Mouse (Mus musculus): Measurements from ENCODE around the gene Cnp.
"Not testable (repeated sequence)": the region's sequence is repeated elsewhere in the genome, so short reads cannot be mapped to it uniquely, and the experiment has no call there.

The Cnp gene

DNA sequence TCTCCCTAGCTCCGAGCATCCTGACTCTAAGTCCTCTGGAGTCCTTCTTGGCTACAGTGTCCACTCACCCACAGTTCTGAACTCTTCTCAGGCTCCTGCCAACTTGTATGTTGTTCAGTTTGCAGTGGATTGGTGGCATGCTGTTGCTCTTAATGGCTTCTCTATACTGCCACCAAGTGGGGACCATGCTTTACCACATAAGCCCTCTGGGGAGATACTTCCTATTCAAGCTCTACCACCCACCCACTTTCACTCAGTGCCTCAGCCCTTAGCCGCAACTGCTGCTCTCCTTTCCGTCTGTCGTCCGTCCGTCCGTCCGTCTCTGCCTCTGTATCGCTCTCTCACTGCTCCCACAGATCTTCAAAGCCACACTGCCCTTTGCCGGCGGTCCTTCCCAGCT, 19.1 kb upstream of the Cnp start:
- DNase-seq (ENCODE audit: low spot score in 2 of 2) = peak in 1 of 2 experiments; percentile 71

DNA sequence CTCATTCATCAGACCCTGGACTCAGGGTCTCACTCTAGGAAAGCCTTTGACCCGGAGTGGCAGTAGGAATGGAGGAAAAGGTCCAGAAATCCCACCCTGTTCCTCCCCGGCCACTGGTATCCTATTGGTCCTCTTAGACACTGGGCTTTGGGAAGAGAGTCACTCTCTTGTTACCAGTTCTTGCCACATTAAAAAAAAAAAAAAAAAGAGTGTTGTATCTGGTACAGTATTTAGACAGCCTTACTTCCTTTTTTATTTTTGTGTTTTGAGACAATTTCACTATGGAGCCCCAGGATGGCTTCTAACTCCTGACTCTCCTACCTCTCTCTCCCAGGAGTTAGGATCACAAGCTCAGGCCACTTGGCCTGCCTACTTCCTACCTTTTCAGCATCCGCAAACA, 17.1 kb upstream of the Cnp start:
- DNase-seq (ENCODE audit: low spot score in 2 of 2) = no peak

DNA sequence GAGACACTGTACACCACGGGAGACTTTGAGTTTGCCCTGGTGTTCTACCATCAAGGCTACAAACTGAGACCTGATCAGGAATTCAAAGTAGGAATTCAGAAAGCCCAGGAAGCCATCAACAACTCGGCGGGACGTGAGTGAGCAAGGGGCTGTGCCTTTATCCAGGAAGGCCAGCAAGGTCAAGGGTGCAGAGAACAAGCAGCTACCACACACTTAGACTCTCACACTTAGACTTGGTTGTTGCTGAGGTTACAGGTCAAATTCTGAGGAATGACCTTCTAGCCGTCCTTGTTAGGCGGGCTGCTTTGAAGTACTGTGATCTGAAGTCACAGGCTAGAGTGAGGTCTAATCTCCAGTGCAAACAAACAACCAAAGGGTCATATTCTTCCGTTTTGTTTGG, 15.2 kb upstream of the Cnp start:
- no peak for DNase-seq (ENCODE audit: low spot score in 2 of 2)

DNA sequence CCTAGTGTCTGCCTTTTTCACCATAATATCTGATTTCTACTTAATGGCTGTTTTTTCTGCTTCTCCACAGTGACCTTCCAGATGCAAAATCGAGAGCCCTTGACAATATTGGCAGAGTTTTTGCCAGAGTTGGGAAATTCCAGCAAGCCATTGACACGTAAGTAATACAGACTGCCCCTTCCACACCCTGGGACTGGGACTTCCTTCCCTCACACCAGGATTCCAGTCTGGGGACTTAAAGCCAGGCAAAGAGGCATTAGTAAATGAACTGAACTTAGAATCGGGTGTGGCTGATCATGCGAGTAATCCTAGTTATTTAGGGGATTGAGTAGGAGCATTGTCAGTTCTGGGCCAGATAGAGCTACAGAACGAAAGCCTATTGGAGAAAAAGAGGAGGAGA, 13.0 kb upstream of the Cnp start:
- DNase-seq (ENCODE audit: low spot score in 2 of 2) = no peak

DNA sequence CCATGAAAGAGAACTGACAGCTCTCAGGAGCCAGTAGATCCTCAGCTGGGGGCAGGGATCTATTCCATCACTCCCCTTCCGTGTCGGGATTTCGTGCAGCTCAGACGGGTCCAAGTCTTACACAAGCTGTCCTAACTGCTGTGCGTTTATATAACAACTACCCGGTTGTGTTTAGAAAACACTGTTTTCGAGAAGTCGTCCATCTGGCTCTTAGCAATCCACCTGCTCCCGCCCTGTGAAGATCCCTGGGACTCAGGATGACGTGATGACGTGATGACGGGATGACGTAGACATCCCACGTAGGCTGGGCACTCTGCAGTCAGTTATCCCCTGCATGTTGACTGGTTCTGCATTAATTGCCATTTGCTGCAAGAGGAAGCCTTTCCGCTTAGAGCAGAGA, 10.4 kb upstream of the Cnp start:
- peak in 1 of 2 experiments; percentile 86 for DNase-seq (ENCODE audit: low spot score in 2 of 2)

DNA sequence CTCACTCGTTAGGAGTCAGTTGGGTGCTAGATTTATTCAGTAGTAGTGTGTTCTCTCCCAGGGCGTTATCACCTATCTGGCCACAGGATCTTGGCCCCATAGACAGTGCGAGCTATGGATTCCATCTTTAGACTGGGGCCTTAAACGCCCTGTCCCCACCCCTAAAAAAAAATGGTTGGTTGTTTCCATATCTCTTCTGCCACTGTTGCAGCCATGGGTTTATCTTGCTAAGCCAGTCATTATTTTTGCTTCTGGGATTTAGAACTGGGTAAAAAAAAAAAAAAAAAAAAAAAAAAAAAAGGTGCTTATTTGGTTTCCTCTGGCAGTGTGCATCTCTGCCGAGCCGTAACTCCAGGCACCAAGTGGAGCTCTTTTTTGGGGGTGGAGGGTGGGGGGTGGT, 10.0 kb upstream of the Cnp start:
- no peak for DNase-seq (ENCODE audit: low spot score in 2 of 2)

DNA sequence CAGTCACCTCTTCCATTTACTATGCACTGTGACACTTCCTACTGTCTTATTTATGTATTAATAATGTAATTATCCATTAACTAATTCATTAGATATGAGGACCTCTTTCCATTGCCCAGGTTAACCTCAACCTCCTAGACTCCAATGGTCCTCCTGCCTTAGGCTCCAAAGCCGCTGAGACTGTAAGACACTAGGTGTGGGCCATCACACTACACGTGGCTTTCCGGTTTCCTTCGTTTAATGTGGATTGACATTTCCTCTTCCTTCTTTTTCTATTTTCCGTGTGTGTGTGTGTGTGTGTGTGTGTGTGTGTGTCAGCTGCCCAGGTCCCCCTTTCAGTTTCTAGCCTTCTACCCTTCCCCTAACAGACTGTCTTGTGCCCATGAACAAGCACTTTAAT, 7.5 kb upstream of the Cnp start:
- DNase-seq (ENCODE audit: low spot score in 2 of 2) = no peak

DNA sequence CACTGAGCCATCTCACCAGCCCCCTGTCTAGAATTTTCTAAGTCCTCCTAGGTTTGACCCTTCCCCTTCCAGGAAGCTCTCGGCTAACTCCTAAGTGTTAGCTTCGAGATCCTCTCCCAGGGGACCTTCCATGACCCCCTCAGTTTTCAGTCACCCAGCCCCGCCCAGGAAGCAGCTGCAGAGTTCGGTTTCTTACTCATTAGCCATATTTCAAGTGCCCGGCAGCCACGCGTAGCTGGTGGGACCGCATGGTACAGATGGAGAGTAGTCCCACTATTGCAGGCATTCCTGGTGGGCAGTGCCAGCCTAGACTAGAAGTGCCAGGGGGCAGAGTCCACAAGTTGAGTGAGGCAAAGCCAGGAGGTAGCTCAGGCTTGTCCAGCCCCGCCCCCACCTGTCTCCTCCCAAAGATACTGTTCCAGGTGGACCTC, 6.9 kb upstream of the Cnp start:
- DNase-seq (ENCODE audit: low spot score in 2 of 2) = no peak

DNA sequence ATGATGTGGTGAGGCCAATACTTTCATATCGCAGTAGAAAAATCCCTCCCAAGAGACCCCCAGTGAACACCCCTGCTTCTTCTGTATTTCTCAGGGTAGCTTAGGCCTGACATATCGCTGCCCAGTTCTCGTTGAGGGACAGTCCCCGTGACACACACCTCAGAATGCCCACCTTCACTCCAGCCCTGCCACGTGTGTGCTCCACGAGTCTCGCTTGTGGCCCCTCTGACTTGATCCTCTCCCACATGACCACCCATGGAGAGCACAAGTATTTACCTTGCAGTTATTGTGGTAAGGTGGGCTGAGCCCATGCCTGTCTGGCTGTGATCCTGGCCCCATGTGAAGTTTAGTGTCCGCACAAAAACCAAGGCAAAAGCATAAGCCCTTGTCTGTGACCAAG, 6.0 kb upstream of the Cnp start:
- no peak for DNase-seq (ENCODE audit: low spot score in 2 of 2)

DNA sequence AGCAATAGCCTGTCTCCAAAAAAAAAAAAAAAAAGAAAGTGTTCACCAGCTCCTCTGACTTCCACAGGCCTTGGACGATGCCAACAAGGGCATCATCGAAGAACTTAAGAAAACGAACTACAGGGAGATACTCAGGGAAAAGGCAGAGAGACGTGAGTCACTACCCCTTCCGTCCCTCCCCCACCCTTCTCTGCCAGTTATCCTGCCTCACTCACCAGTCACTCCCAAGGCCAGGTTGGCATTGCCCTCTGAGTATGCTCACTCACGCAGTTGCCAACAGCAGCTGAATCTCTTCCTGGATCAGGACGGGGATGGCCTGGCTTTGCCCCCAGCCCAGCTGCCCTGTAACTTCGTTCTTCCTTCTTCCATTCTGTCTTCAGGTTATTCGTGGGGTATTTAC, 4.9 kb upstream of the Cnp start:
- DNase-seq (ENCODE audit: low spot score in 2 of 2) = no peak

DNA sequence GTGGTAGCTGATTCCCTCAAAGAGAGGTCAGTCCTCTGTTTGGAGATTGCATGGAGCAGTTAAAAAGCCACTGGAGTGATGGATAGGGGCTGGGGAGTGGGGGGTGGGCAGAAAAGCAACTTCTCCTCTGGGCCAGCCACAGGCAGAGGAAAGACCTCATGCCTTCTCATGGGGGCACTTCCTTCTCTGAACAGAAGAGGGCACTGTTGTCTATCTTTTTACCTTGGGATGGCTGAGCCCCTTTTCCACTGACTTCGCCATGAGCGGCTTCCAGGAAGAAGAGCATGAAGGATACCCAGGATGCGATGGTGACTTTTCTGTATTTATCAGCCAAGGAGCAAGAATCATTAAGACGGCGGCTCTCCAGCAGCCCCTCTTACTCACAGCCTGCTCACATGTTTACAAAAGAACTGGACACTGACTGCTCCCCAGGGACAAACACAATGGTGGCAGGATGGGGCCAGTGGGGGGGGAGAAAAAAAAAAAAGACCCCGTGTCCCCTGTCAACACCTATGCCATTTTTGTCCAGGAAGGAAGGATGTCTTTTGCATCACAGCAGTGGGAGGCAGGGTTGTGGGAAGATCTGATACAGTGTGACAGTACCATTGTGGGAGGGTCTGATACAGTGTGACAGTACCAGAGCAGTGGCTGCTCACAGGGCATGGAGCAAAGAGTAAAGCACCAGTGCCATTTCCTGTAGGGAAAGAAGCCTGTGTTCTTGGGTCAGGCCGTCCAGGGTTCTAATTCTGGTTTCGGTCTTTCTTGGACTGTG, 4.1 kb upstream of the Cnp start:
- peak in 1 of 2 experiments; percentile 89 for DNase-seq (ENCODE audit: low spot score in 2 of 2)

DNA sequence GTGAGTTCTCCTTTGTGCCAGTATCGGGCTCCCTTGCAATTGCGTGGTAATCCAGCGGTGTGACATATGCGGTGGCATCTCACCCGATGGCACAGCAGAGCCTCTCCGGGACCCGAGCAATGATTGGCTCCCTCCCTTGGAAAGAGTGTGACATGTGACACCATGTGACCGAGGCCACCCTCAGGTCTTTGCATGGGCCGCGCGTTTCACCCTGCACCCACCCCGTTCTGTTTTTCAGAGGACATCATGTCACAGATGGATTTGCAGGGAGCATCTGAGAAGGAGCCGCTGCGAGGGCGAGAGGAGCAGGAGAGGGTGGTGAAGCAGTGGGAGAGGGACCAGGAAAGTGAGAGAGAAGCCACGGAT, 3.5 kb upstream of the Cnp start:
- peak in 1 of 2 experiments; percentile 62 for DNase-seq (ENCODE audit: low spot score in 2 of 2)

DNA sequence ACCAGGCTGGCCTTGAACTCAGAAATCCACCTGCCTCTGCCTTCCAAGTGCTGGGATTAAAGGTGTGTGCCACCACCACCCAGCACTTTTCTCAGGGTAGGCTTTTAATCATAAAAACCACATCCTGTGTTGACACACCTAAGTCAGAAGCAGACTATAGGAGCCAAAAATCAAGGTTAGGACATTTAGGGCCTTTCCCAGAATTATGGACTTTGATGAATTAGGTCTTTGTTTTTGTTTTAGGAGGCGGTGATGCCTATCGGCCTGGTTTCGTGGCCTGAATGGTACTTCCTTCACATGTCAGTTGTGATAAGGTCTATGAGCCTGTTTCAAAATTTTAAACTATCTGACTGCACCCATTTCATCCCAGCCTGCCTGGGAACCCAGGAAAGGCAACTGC, 516 bp upstream of the Cnp start:
- no peak for DNase-seq (ENCODE audit: low spot score in 2 of 2)

DNA sequence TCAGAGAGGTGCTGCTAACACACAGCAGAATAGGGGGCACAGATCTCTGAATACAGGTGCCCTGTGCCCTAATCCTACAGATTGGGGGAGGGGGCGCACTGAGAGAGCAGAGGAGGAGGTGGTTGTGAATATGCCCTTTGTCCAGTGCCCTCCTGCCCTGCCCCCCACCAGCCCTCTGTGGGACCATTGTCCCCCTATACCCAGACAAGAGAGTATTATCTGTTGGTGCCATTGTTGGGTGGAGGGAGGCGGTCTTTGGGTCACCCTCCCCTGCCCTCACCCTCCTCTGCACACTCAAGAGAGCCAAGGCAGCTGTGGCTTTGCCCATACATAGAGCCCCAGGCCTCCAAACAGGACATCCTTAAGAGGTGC, 766 bp downstream of the Cnp start:
- peak; percentile 68 to 69 for DNase-seq (ENCODE audit: low spot score in 2 of 2)

DNA sequence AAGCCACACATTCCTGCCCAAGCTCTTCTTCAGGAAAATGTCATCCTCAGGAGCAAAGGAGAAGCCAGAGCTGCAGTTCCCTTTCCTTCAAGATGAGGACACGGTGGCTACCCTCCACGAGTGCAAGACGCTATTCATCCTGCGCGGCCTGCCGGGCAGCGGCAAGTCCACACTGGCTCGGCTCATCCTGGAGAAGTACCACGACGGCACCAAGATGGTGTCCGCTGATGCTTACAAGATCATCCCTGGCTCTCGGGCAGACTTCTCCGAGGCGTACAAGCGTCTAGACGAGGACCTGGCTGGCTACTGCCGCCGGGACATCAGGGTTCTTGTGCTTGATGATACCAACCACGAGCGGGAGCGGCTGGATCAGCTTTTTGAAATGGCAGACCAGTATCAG, 1.6 kb downstream of the Cnp start:
- DNase-seq (ENCODE audit: low spot score in 2 of 2) = no peak

DNA sequence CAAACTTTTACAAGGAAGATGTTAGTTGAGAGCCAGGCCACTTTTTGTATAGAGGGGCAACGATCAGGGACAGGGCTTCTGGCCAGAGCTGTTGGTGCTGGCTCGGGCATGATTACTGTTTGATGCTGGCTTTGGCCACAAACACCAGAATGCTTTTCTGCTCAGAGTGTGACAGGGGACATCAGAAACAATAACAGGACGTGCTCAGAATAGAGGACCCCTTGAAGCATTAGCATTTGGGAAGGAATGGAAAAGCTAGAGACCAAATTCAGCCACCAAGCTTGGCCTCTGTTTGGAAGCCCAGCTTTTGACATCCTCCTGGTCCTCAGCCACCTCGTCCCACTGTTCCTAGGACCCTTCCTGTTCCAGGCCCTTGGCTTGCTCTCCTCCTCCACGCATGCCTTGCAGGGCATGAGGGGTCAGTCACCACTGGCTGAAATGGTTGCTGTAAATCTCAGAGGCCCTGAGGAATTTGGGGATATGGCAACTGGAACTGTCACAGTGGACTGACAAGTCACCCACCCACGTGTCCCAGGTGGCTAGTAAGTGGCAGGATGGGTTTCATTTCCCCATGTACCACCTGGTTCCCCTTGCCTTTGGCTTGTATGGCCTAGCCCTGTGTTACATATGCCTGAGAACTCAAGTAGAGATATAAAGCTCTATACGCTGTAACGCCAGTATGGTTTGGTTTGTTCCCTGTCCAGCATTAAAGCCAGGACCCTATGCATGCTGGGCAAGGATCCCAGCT, 3.3 kb downstream of the Cnp start:
- DNase-seq (ENCODE audit: low spot score in 2 of 2) = no peak

DNA sequence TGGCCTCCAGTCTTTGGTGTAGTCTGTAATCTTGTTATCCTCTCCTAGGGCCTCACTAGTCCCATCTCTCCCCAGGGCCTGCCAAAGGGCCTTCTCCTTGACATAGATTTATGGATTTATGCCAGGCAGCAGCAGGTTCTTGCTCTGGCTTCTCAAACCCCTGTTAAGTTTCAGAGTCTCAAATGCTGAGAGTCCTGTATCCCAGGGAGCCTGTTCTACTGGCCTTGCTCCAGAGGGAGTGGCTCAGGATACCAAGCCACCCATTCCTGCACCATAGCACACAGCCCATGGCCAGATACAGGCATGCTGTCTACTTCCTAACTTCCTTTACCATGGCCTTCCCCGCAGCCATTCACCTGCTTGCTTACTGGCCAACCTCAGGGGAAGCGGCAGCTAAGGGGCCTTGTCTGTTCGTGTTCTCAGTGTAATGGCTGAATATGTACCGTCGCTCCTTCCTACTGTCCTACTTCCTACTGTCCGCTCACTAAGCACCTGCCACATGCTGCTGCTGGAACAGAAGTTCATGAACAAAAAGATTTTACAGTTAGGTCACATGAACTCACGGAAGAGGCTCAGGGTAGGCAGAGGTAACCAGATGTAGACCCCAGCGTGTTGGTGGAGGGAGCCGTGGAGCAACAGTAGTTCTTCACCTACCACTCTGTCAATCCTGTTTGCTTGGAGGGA, 4.6 kb downstream of the Cnp start:
- DNase-seq (ENCODE audit: low spot score in 2 of 2) = no peak

DNA sequence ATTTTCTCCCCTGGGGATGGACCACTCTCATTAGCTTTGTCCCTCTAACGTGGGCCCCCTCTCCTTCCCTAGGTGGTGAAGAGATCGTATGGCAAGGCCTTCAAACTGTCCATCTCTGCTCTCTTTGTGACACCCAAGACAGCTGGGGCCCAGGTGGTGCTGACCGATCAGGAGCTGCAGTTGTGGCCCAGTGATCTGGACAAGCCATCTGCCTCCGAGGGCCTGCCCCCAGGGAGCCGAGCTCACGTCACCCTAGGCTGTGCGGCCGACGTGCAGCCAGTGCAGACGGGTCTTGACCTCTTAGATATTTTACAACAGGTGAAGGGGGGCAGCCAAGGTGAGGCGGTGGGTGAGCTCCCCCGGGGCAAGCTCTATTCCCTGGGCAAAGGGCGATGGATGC, 5.6 kb downstream of the Cnp start:
- no peak for DNase-seq (ENCODE audit: low spot score in 2 of 2)

DNA sequence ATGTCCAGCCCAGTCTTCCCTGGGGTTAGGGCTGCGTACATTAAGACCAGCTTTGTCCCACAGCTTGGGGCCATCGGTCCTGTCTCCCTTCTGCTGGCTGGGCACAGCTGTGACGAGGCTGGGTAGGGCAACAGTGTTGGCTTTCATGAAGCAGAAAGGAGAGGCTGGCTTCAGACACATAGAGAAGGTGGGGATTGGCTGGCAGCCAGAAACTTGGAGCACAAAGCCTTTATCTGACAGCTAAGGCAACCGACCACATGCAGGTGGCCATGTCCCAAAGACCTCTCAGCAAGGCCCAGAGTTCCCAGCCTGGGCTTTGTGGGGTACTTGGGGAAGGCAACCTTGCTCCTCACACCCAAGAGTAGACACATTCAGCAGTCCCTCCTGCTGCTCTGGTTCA, 7.1 kb downstream of the Cnp start:
- peak in 1 of 2 experiments; percentile 67 for DNase-seq (ENCODE audit: low spot score in 2 of 2)

DNA sequence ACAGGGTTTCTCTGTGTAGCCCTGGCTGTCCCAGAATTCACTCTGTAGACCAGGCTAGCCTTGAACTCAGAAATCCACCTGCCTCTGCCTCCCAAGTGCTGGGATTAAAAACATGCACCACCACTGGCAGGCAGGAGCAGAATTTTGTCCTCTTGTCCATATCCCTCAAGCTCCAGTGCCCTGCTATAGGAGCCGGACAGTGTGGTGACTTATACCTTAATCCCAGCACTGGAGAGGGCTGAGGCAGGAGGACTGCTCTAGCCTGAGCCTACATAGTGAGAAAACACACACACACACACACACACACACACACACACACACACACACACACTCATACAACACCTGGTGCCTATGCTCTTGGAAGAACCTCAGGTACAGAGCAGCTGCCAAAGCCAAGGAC, 7.7 kb downstream of the Cnp start:
- not testable (repeated sequence) for DNase-seq (ENCODE audit: low spot score in 2 of 2)

DNA sequence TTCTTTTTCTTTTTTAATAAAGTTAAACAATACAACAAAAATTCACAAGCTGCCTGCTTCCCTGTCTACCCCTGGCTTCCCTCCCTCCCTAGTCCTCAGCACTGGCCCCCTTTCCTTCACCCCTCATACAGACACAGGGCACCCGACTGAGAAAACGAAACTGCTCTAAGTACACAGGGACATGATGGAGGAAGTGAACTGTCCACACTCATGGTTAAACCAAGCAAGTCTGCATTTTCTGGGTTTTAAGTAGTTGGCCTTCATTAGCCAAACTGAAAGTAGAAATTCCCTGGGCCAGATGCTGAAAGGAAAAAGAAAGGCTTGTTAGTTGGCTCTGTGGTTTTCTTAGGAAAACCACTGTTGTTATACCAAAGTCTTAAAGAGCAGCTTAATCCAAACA, 8.1 kb downstream of the Cnp start:
- no peak for DNase-seq (ENCODE audit: low spot score in 2 of 2)

DNA sequence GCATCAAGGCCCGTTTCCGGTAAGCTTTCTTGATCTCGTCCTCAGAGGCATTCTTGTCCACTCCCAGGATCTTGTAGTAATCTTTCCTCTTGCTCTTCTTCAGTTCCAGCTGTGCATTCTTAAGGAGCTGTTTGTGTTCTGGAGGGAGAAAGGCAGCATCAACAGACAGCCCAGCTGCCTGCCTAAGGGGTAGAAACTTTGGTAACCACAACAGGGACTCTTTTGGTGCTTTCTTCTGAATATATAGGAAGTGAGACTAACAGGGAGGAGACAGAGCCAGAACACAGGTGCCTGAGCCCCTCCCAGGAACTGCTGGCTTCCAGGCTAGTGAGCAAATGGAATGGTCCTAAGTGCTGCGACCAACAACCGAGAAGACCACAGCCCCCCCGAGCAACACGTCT, 9.9 kb downstream of the Cnp start:
- no peak for DNase-seq (ENCODE audit: low spot score in 2 of 2)

DNA sequence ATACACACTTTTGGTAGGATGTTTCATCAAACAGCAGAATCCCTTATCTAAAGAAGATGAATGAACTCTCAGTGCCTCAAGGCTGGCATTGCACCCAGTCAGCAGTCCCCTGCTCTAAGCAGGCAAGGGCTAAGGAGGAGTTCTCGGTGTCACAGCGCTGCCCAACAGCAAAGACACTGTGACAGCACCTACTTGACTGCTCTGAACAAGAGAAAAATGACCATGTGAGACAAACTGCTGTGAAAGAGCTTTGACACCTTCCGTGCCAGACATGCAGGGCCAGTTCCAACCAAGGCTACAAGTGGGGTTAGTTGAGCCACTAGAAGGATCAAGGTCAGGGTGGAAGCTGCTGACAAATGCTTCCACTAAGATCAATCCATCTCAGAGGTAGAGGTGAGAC, 10.4 kb downstream of the Cnp start:
- no peak for DNase-seq (ENCODE audit: low spot score in 2 of 2)
